Mouse (Mus musculus): ENCODE data around the gene P2ry6. TPM values are rescaled to one million over a fixed set of nuclear protein-coding genes. Genes with fewer than 3 reads are reported as not detected.

Gene P2ry6
- polyA plus RNA-seq, 1 experiment from 2014 or later: 2.0 TPM

DNA sequence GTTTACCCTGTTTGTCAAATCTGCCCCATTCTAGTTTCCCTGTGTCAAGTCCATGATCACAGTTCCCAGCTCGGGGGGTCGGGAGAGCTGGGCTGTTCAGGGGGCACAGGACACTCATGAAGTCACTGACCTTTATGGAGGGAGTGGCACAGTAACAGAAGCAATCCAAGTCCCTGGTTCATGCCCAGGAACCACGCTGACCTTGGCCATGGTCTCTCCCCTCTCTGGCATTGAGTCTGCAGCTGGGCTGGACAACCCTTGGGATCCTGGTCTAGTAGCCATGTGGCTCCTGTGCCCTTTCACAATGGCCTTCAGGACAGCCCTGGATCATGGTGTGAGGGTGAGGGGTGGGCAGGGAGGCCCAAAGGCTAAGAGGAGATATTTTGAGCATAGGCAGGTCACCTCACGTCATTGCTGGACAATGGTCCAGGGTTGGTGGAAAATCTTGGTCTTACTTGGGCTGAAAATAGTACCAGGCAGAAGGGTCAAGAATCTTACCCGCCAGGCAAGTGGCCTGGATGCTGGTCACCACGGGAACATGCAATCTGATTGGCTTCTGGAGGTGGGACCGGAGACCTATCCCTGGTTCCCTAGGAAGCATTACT is 20.9 kb upstream of the P2ry6 start:
- Histone ChIP-seq H3K36me3 (ENCODE audit: control insufficient read depth, insufficient read depth, low read length) (no peaks in the 10 kb centered on the region), H3K4me2 (ENCODE audit: low read depth) (no peak overlapping the region), H3K4me3 (ENCODE audit: low read depth, low read length) (no peak overlapping the region), H3K9ac (ENCODE audit: low read length) (no peak overlapping the region), H3K4me1 (ENCODE audit: control insufficient read depth, insufficient read depth, low read length) (0 out of 2 replicates have a peak, but pooled peaks cover 3% of the 10 kb centered on the region), H3K27me3 (ENCODE audit: control insufficient read depth, insufficient read depth, low read length) (no peaks in the 10 kb centered on the region), H3K27ac (ENCODE audit: low read depth, low read length) (no peak overlapping the region), H3K9me3 (ENCODE audit: control insufficient read depth, low read length) (no peaks in the 10 kb centered on the region)
- ATAC-seq (ENCODE audit: insufficient read depth, low FRiP score, low TSS enrichment): no peak
- DNase-seq (ENCODE audit: low spot score): no peak
- 93% methylated on average over 7 of the region's 7 CpGs for WGBS

DNA sequence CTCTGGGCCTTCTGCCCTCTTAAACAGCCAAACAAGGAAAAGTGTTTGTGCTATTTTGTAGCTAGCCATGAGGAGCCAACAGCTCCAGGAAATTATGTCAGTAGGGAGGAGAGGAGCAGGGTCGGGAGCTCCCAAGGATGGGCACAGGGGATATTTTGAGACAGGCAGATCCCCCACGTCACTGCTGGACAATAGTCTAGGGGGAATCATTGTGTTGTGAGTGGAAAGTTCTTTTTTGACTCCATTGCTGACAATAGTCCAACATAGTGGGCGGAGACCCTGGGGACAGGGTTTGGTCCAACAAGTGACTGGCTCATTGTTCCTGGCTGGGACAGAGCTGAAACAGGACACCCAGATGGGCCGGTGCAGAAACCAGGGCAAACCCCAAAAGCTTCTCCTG is 18.7 kb upstream of the P2ry6 start:
- no peak overlapping the region for H3K4me2 ChIP-seq (ENCODE audit: low read depth)
- no peak overlapping the region for H3K9ac ChIP-seq (ENCODE audit: low read length)
- no peak overlapping the region for H3K27ac ChIP-seq (ENCODE audit: low read depth, low read length)
- ATAC-seq (ENCODE audit: insufficient read depth, low FRiP score, low TSS enrichment): no peak
- H3K36me3 ChIP-seq (ENCODE audit: control insufficient read depth, insufficient read depth, low read length): no peaks in the 10 kb centered on the region
- no peaks in the 10 kb centered on the region for H3K27me3 ChIP-seq (ENCODE audit: control insufficient read depth, insufficient read depth, low read length)
- H3K4me1 ChIP-seq (ENCODE audit: control insufficient read depth, insufficient read depth, low read length): 0 out of 2 replicates have a peak, but pooled peaks cover 3% of the 10 kb centered on the region
- 43% methylated on average over 4 of the region's 4 CpGs for WGBS
- H3K4me3 ChIP-seq (ENCODE audit: low read depth, low read length): no peak overlapping the region
- no peaks in the 10 kb centered on the region for H3K9me3 ChIP-seq (ENCODE audit: control insufficient read depth, low read length)
- no peak for DNase-seq (ENCODE audit: low spot score)

DNA sequence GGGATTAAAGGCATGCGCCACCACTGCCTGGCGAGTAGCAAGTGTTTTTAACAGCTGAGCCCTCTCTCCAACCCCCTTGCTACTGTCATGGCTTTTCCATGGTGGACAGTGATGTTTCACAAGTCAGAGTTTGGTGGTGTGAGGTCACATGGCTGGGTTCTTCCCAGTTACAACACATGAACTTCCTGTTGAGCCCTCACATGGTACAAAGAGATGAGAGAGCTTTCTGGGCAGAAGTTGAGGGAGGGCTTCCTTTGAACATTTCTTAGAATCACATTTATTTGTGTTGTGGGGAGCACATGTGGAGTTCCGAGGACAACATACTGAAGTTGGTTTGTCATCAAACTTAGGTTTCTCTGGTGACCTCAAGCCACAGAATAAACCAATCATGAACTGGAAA is 17.5 kb upstream of the P2ry6 start:
- H3K4me3 ChIP-seq (ENCODE audit: low read depth, low read length): no peak overlapping the region
- H3K4me2 ChIP-seq (ENCODE audit: low read depth): no peak overlapping the region
- H3K36me3 ChIP-seq (ENCODE audit: control insufficient read depth, insufficient read depth, low read length): no peaks in the 10 kb centered on the region
- no peaks in the 10 kb centered on the region for H3K27me3 ChIP-seq (ENCODE audit: control insufficient read depth, insufficient read depth, low read length)
- H3K4me1 ChIP-seq (ENCODE audit: control insufficient read depth, insufficient read depth, low read length): 0 out of 2 replicates have a peak, but pooled peaks cover 3% of the 10 kb centered on the region
- WGBS: 85% methylated on average over 3 of the region's 3 CpGs
- DNase-seq (ENCODE audit: low spot score) (no peak), ATAC-seq (ENCODE audit: insufficient read depth, low FRiP score, low TSS enrichment) (no peak)
- H3K9me3 ChIP-seq (ENCODE audit: control insufficient read depth, low read length): no peaks in the 10 kb centered on the region
- no peak overlapping the region for H3K9ac ChIP-seq (ENCODE audit: low read length)
- H3K27ac ChIP-seq (ENCODE audit: low read depth, low read length): no peak overlapping the region

DNA sequence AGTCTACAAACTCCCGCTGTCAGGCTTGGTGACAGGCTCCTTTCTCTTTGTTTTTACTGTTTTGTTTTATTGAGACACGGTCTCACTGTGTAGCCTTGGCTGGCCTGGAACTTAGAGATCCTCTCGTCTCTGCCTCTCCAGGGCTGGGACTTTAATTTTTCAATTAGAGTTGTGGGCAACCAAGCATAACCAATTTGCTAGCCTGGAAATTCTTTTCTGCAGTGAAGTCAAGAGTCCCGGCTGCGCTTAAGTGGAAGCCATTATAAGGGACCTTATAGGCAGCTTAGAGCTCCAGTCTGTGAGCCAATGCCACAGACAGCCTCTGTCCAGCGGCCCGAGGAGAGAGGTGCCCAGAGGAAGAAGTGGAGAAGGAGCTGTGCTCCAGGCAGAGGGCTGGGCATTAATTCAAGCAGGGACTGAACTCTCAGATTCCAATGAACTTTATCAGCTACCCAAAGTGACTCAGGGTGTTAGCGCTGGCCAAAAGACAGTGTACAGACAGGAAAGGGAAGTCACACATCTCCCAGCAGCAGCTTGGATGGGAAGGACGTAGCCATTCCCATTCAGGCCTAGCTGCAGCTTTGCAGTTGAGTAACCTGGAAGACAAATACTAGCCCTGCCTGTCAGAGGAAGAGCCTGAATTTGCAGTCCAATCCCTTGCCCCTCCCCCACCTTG is 16.3 kb upstream of the P2ry6 start:
- no peaks in the 10 kb centered on the region for H3K9me3 ChIP-seq (ENCODE audit: control insufficient read depth, low read length)
- H3K4me1 ChIP-seq (ENCODE audit: control insufficient read depth, insufficient read depth, low read length): 0 out of 2 replicates have a peak, but pooled peaks cover 3% of the 10 kb centered on the region
- H3K36me3 ChIP-seq (ENCODE audit: control insufficient read depth, insufficient read depth, low read length): no peaks in the 10 kb centered on the region
- no peak overlapping the region for H3K4me3 ChIP-seq (ENCODE audit: low read depth, low read length)
- no peaks in the 10 kb centered on the region for H3K27me3 ChIP-seq (ENCODE audit: control insufficient read depth, insufficient read depth, low read length)
- H3K27ac ChIP-seq (ENCODE audit: low read depth, low read length): no peak overlapping the region
- DNase-seq (ENCODE audit: low spot score): no peak
- no peak overlapping the region for H3K4me2 ChIP-seq (ENCODE audit: low read depth)
- H3K9ac ChIP-seq (ENCODE audit: low read length): no peak overlapping the region
- 59% methylated on average over 9 of the region's 9 CpGs for WGBS
- no peak for ATAC-seq (ENCODE audit: insufficient read depth, low FRiP score, low TSS enrichment)

DNA sequence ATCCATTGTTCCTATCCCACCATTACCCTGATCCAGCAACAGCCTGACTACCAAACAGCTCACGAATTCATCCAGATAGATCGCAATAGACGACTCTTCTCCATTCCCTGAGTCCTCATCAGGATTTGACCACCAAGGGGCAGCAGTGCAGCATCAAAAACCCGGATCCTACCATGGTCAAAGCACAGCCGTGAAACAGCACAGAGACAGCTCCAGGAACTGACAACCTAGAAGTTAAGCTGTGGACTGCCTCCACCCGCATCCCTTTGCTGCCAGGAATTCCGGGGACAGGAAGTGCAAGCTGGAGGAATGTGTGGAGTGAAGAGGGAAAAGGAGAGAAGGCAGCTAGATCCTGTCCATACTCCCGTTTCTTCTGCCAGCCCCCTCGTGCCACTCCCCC is 13.6 kb upstream of the P2ry6 start:
- Histone ChIP-seq H3K4me2 (ENCODE audit: low read depth) (no peak overlapping the region), H3K9me3 (ENCODE audit: control insufficient read depth, low read length) (no peaks in the 10 kb centered on the region), H3K36me3 (ENCODE audit: control insufficient read depth, insufficient read depth, low read length) (no peaks in the 10 kb centered on the region), H3K9ac (ENCODE audit: low read length) (no peak overlapping the region), H3K4me1 (ENCODE audit: control insufficient read depth, insufficient read depth, low read length) (peaks cover 8% of the 10 kb centered on the region; the same call in 1 of the 2 replicates), H3K4me3 (ENCODE audit: low read depth, low read length) (no peak overlapping the region), H3K27me3 (ENCODE audit: control insufficient read depth, insufficient read depth, low read length) (no peaks in the 10 kb centered on the region), H3K27ac (ENCODE audit: low read depth, low read length) (no peak overlapping the region)
- DNase-seq (ENCODE audit: low spot score) (peak; percentile 73), ATAC-seq (ENCODE audit: insufficient read depth, low FRiP score, low TSS enrichment) (no peak; the same call in 1 of the 2 replicates)
- WGBS: 27% methylated on average over 9 of the region's 9 CpGs

DNA sequence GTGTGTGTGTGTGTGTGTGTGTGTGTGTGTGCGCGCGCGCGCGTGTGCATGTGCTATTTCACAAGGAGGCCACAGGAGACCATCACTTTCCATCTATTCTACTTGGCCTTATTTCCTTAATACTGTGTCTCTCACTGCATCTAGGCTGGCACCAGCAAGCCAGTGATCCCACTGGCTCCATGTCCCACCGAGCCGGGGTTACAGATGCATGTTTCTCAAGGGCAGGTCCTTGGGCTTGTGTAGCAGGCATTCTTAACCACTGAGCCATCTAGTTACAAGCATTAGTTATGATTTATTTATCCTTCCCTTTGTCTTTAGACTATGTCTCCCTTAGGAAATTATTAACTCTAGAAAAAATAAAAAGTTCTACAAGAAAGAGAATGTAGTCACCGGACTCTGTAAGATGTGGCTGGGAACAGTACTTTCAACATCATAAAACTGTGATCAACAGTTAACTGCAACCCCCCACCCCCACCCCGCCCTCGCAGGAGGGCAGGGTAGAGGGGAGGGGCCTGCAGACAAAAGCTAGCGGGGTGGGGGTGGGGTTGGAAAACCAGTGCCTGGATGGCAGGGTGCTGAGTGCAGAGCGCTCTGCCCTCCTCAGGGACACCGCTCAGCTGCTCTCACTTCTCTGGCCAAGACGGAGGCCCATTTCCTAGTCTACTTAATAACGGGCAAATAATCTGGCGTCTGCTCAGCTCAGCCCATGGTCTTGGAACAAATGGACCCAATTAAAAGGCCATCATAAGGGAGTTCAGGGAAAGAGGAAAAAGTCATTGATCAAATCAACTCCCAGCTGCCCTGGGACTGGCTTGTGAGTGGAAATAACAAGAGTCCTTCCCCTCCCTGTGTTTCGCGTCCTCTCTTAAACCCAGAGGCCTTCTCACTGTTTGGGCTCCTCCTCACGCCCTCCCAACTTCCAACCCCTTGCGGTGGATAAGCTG is 10.3 kb upstream of the P2ry6 start:
- peaks cover 4% of the 10 kb centered on the region; the same call in 1 of the 2 replicates for H3K4me1 ChIP-seq (ENCODE audit: control insufficient read depth, insufficient read depth, low read length)
- 33% methylated on average over 21 of the region's 21 CpGs for WGBS
- DNase-seq (ENCODE audit: low spot score) (peak; percentile 67), ATAC-seq (ENCODE audit: insufficient read depth, low FRiP score, low TSS enrichment) (0 out of 2 replicates have a peak, but pooled peaks have one; percentile 61)
- H3K4me2 ChIP-seq (ENCODE audit: low read depth): no peak overlapping the region; the same call in 1 of the 2 replicates
- no peak overlapping the region for H3K9ac ChIP-seq (ENCODE audit: low read length)
- H3K36me3 ChIP-seq (ENCODE audit: control insufficient read depth, insufficient read depth, low read length): no peaks in the 10 kb centered on the region
- H3K4me3 ChIP-seq (ENCODE audit: low read depth, low read length): no peak overlapping the region
- H3K27ac ChIP-seq (ENCODE audit: low read depth, low read length): no peak overlapping the region
- no peaks in the 10 kb centered on the region for H3K27me3 ChIP-seq (ENCODE audit: control insufficient read depth, insufficient read depth, low read length)
- no peaks in the 10 kb centered on the region for H3K9me3 ChIP-seq (ENCODE audit: control insufficient read depth, low read length)

DNA sequence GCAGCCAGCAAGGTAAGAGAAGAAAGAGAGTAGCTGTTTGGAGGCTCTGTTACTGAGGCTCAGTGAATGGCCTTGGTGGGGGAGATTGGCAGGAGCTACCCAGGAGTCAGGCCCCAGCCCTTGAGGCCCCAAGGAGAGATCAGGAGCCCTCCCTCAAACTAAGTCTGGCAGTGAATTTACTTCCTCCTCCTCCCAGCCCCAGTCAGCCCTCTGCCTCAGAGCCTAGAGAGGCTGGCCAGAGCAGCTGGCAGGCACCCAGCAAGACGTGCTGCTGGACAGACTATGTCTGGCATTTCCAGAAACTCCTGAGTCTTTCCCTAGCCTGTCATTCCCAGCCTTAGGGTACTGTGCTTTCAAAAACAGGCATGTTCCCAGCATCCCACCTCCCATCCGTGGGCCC is 4.7 kb upstream of the P2ry6 start:
- Histone ChIP-seq H3K4me2 (ENCODE audit: low read depth) (no peak overlapping the region), H3K36me3 (ENCODE audit: control insufficient read depth, insufficient read depth, low read length) (no peaks in the 10 kb centered on the region), H3K27me3 (ENCODE audit: control insufficient read depth, insufficient read depth, low read length) (peaks cover 15% of the 10 kb centered on the region), H3K27ac (ENCODE audit: low read depth, low read length) (no peak overlapping the region), H3K4me3 (ENCODE audit: low read depth, low read length) (no peak overlapping the region), H3K9me3 (ENCODE audit: control insufficient read depth, low read length) (no peaks in the 10 kb centered on the region), H3K9ac (ENCODE audit: low read length) (no peak overlapping the region), H3K4me1 (ENCODE audit: control insufficient read depth, insufficient read depth, low read length) (0 out of 2 replicates have a peak, but pooled peaks cover 3% of the 10 kb centered on the region)
- ATAC-seq (ENCODE audit: insufficient read depth, low FRiP score, low TSS enrichment) (no peak), DNase-seq (ENCODE audit: low spot score) (no peak)
- 60% methylated on average over 2 of the region's 2 CpGs for WGBS

DNA sequence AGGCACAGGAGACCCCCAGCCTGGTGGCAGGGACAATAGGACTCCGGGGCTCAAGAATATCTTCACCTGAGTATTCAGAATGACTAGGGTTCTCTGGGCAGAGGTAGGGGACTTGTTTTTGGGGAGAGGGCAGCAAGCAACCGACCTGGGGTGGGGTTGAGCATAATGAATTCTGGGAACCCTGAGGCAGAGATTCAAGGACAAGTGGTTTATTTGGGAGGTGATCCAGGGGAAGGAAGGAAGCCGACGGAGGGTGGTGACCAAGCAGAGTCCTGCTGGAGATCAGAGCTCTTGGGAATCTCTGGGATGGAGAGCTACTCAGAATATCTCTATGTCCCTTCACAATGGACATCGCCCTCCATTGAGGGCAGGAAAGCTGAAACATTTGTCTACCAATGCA is 3.7 kb upstream of the P2ry6 start:
- DNase-seq (ENCODE audit: low spot score) (no peak), ATAC-seq (ENCODE audit: insufficient read depth, low FRiP score, low TSS enrichment) (no peak)
- H3K9me3 ChIP-seq (ENCODE audit: control insufficient read depth, low read length): no peaks in the 10 kb centered on the region
- peaks cover 25% of the 10 kb centered on the region for H3K27me3 ChIP-seq (ENCODE audit: control insufficient read depth, insufficient read depth, low read length)
- no peak overlapping the region for H3K4me2 ChIP-seq (ENCODE audit: low read depth)
- no peaks in the 10 kb centered on the region for H3K36me3 ChIP-seq (ENCODE audit: control insufficient read depth, insufficient read depth, low read length)
- 90% methylated on average over 5 of the region's 5 CpGs for WGBS
- H3K9ac ChIP-seq (ENCODE audit: low read length): no peak overlapping the region
- H3K4me3 ChIP-seq (ENCODE audit: low read depth, low read length): no peak overlapping the region
- H3K27ac ChIP-seq (ENCODE audit: low read depth, low read length): no peak overlapping the region
- H3K4me1 ChIP-seq (ENCODE audit: control insufficient read depth, insufficient read depth, low read length): 0 out of 2 replicates have a peak, but pooled peaks cover 5% of the 10 kb centered on the region

Measured in neural tube, embryonic 11.5 days (tissue).